26 mouse cellular contexts compared by ENCODE assay signal in genomic region chr7:117540413-117540812, GRCm38 (mm10).
DNase-seq lines count a peak whose midpoint lies in the region; ATAC-seq lines count a peak whose summit lies in the region.
"Had no signal": no experiment of that assay in that cellular context is flagged by ENCODE, and none has a peak within 500 bp of the region (broad histone marks: within the 10 kb centered on the region; RNA-seq: fewer than 3 reads in every experiment).

No protein-coding gene starts in this region.

- no peaks in the 10 kb centered on the region for H3K9me3 ChIP-seq in kidney, embryonic 15.5 days (replicated peaks)
- no peaks in the 10 kb centered on the region for H3K9me3 ChIP-seq in neural tube, embryonic 12.5 days
- H3K9me3 ChIP-seq in neural tube, embryonic 15.5 days (replicated peaks): no peaks in the 10 kb centered on the region
- H3K9me3 ChIP-seq: forebrain, embryonic 10.5 days; forebrain, embryonic 13.5 days; hindbrain, embryonic 12.5 days; hindbrain, embryonic 15.5 days had no signal

- no peaks in the 10 kb centered on the region for H3K27me3 ChIP-seq in kidney, embryonic 15.5 days
- H3K27me3 ChIP-seq in neural tube, embryonic 12.5 days (replicated peaks): no peaks in the 10 kb centered on the region
- H3K27me3 ChIP-seq in neural tube, embryonic 15.5 days (replicated peaks): peaks cover 3% of the 10 kb centered on the region; the same call in 1 of the 2 replicates
- H3K27me3 ChIP-seq: CH12.LX; forebrain, embryonic 13.5 days; hindbrain, embryonic 12.5 days; hindbrain, embryonic 15.5 days; Patski had no signal

- H3K4me1 ChIP-seq in kidney, embryonic 15.5 days: peaks cover 31% of the 10 kb centered on the region
- H3K4me1 ChIP-seq in neural tube, embryonic 12.5 days: peaks cover 19% of the 10 kb centered on the region
- H3K4me1 ChIP-seq in neural tube, embryonic 15.5 days: peaks cover 33% of the 10 kb centered on the region

- no peak overlapping the region for H3K9ac ChIP-seq in kidney, embryonic 15.5 days
- H3K9ac ChIP-seq in neural tube, embryonic 12.5 days: no peak overlapping the region
- H3K9ac ChIP-seq in neural tube, embryonic 15.5 days (replicated peaks): no peak overlapping the region
- H3K9ac ChIP-seq: forebrain, embryonic 13.5 days; hindbrain, embryonic 12.5 days; hindbrain, embryonic 15.5 days had no signal

- no peak for ATAC-seq in kidney, embryonic 15.5 days (replicated peaks; ENCODE audit: low FRiP score)
- peak; percentile 15; the same call in 1 of the 2 replicates for ATAC-seq in neural tube, embryonic 12.5 days (ENCODE audit: low FRiP score, low read depth)
- no peak for ATAC-seq in neural tube, embryonic 15.5 days (ENCODE audit: low FRiP score)
- ATAC-seq: forebrain, embryonic 13.5 days; forebrain, embryonic 16.5 days; Patski had no signal

- no peak overlapping the region for H3K4me2 ChIP-seq in kidney, embryonic 15.5 days
- H3K4me2 ChIP-seq in neural tube, embryonic 12.5 days (replicated peaks): no peak overlapping the region
- H3K4me2 ChIP-seq in neural tube, embryonic 15.5 days: no peak overlapping the region
- H3K4me2 ChIP-seq: forebrain, embryonic 13.5 days; heart, embryonic 11.5 days; hindbrain, embryonic 12.5 days; hindbrain, embryonic 15.5 days had no signal

- WGBS in kidney, embryonic 15.5 days: 10% methylated on average over 5 of the region's 5 CpGs
- WGBS in neural tube, embryonic 12.5 days: 42% methylated on average over 5 of the region's 5 CpGs
- WGBS in neural tube, embryonic 15.5 days: 26% methylated on average over 5 of the region's 5 CpGs

- no peak overlapping the region for H3K4me3 ChIP-seq in kidney, embryonic 15.5 days (replicated peaks)
- no peak overlapping the region for H3K4me3 ChIP-seq in neural tube, embryonic 12.5 days
- no peak overlapping the region for H3K4me3 ChIP-seq in neural tube, embryonic 15.5 days (replicated peaks)
- H3K4me3 ChIP-seq: forebrain, embryonic 10.5 days; forebrain, embryonic 13.5 days; gastrocnemius, adult 2 months; hindbrain, embryonic 12.5 days; hindbrain, embryonic 15.5 days had no signal

- H3K36me3 ChIP-seq in kidney, embryonic 15.5 days: no peaks in the 10 kb centered on the region
- H3K36me3 ChIP-seq in neural tube, embryonic 12.5 days: no peaks in the 10 kb centered on the region
- H3K36me3 ChIP-seq in neural tube, embryonic 15.5 days: no peaks in the 10 kb centered on the region
- H3K36me3 ChIP-seq: forebrain, embryonic 10.5 days; G1E; hindbrain, embryonic 12.5 days; hindbrain, embryonic 15.5 days had no signal

- DNase-seq in kidney, postnatal 10 days: no peak
- no peak for DNase-seq in neural tube, embryonic 10.5 days (ENCODE audit: extremely low spot score, low spot score)
- peak; percentile 32 for DNase-seq in mesoderm, embryonic 11.5 days (ENCODE audit: low read depth, low spot score)
- DNase-seq in adrenal gland, adult 18-20 months (ENCODE audit: low spot score in 2 of 2): no peak
- no peak for DNase-seq in adrenal gland, adult 2 months
- DNase-seq: adrenal gland, adult 8-10 months; adrenal gland, postnatal 25 days; B cell, adult 2 months; cerebellum, adult 11-12 months; cerebellum, adult 8-10 months; cerebellum, postnatal 10 days; gastrocnemius, adult 2 months; gastrocnemius, postnatal 14 days; heart, adult 11 months had no signal

- H3K27ac ChIP-seq in kidney, embryonic 15.5 days: peak overlapping the region; percentile 23; the same call in 1 of the 2 replicates
- H3K27ac ChIP-seq in neural tube, embryonic 12.5 days: no peak overlapping the region; the same call in 1 of the 2 replicates
- H3K27ac ChIP-seq in neural tube, embryonic 15.5 days (replicated peaks): peak overlapping the region; percentile 41; the same call in 1 of the 2 replicates
- H3K27ac ChIP-seq: forebrain, embryonic 10.5 days; forebrain, embryonic 13.5 days; gastrocnemius, adult 2 months; hindbrain, embryonic 12.5 days; hindbrain, embryonic 15.5 days had no signal
